Mouse (Mus musculus): ENCODE data around the gene Fiz1. TPM values are rescaled to one million over a fixed set of nuclear protein-coding genes. Genes with fewer than 3 reads are reported as not detected.
"Not testable (repeated sequence)": the region's sequence is repeated elsewhere in the genome, so short reads cannot be mapped to it uniquely, and the experiment has no call there.

Gene Fiz1
- total RNA-seq, 2 experiments from 2014 or later = 17.7 to 39.2 TPM

- ATAC-seq (replicated peaks; ENCODE audit: poor library complexity) = no peak
These were observed 6.3 kb downstream of the Fiz1 start for GRCm38 (mm10) chr7:5008229-5008628.

- ATAC-seq (replicated peaks; ENCODE audit: poor library complexity) = not testable (repeated sequence)
These were observed 11.6 kb downstream of the Fiz1 start for GRCm38 (mm10) chr7:5002876-5003275.

GRCm38 (mm10) chr7:4999876-5000275 lies 14.6 kb downstream of the Fiz1 start:
- peak; percentile 48; the same call in 1 of the 2 replicates for ATAC-seq (replicated peaks; ENCODE audit: poor library complexity)

GRCm38 (mm10) chr7:4996934-4997333 lies 17.6 kb downstream of the Fiz1 start:
- ATAC-seq (replicated peaks; ENCODE audit: poor library complexity) = no peak

GRCm38 (mm10) chr7:4996003-4996895 lies 18.2 kb downstream of the Fiz1 start, which contains the start of gene Zfp579:
TSS of gene Zfp579 (minus strand) at chr7:4996158.
- ATAC-seq (replicated peaks; ENCODE audit: poor library complexity) = peak; percentile 91

- no peak for ATAC-seq (replicated peaks; ENCODE audit: poor library complexity)
These were observed 19.1 kb downstream of the Fiz1 start for GRCm38 (mm10) chr7:4995268-4996002.

- no peak for ATAC-seq (replicated peaks; ENCODE audit: poor library complexity)
These were observed 20.3 kb downstream of the Fiz1 start for GRCm38 (mm10) chr7:4993999-4994788.

- no peak for ATAC-seq (replicated peaks; ENCODE audit: poor library complexity)
These were observed 21.0 kb downstream of the Fiz1 start for GRCm38 (mm10) chr7:4993347-4993998.

- ATAC-seq (replicated peaks; ENCODE audit: poor library complexity) = no peak
These were observed 26.2 kb downstream of the Fiz1 start for GRCm38 (mm10) chr7:4988250-4988649.

GRCm38 (mm10) chr7:4976832-4977231 lies 37.7 kb downstream of the Fiz1 start:
- ATAC-seq (replicated peaks; ENCODE audit: poor library complexity) = no peak

- no peak for ATAC-seq (replicated peaks; ENCODE audit: poor library complexity)
These were observed 39.0 kb downstream of the Fiz1 start for GRCm38 (mm10) chr7:4975455-4975854.

- ATAC-seq (replicated peaks; ENCODE audit: poor library complexity) = no peak
These were observed 42.0 kb downstream of the Fiz1 start for GRCm38 (mm10) chr7:4972321-4973047.

- peak; percentile 45; the same call in 1 of the 2 replicates for ATAC-seq (replicated peaks; ENCODE audit: poor library complexity)
These were observed 42.8 kb downstream of the Fiz1 start for GRCm38 (mm10) chr7:4971710-4972109.

- no peak for ATAC-seq (replicated peaks; ENCODE audit: poor library complexity)
These were observed 43.4 kb downstream of the Fiz1 start, which contains the start of gene Sbk3 for GRCm38 (mm10) chr7:4971068-4971467. TSS of gene Sbk3 (minus strand) at chr7:4971168.

- ATAC-seq (replicated peaks; ENCODE audit: poor library complexity) = no peak
These were observed 49.5 kb downstream of the Fiz1 start for GRCm38 (mm10) chr7:4964988-4965387.

- peak; percentile 99 for ATAC-seq (replicated peaks; ENCODE audit: poor library complexity)
These were observed 50.2 kb downstream of the Fiz1 start, which contains the start of gene Sbk2 for GRCm38 (mm10) chr7:4964272-4964671. TSS of gene Sbk2 (minus strand) at chr7:4964406.

- ATAC-seq (replicated peaks; ENCODE audit: poor library complexity) = no peak
These were observed 51.0 kb downstream of the Fiz1 start for GRCm38 (mm10) chr7:4963527-4963926.

- no peak for ATAC-seq (replicated peaks; ENCODE audit: poor library complexity)
These were observed 57.1 kb downstream of the Fiz1 start for GRCm38 (mm10) chr7:4957361-4957760.

Data from megakaryocyte progenitor cell, adult 5-6 weeks (primary cell).